Mouse (Mus musculus) cerebellum, adult 9-10 months (tissue): ENCODE results near the gene Lrrc7.

Experiments
- DNase-seq: peaks from one replicate; pipeline ENCODE4 v3.0.0; 2022

The Lrrc7 gene

GRCm38 (mm10) chr3:158561987-158562360 lies at the start of gene Lrrc7:
TSS of gene Lrrc7 (minus strand) at chr3:158562221.
- no peak for DNase-seq

- no peak for DNase-seq
Measured at GRCm38 (mm10) chr3:158607065-158607464, 45.0 kb upstream of the Lrrc7 start.

- no peak for DNase-seq
Measured at GRCm38 (mm10) chr3:158605274-158605673, 43.3 kb upstream of the Lrrc7 start.

GRCm38 (mm10) chr3:158561256-158561986 lies 600 bp downstream of the Lrrc7 start:
- no peak for DNase-seq

DNA sequence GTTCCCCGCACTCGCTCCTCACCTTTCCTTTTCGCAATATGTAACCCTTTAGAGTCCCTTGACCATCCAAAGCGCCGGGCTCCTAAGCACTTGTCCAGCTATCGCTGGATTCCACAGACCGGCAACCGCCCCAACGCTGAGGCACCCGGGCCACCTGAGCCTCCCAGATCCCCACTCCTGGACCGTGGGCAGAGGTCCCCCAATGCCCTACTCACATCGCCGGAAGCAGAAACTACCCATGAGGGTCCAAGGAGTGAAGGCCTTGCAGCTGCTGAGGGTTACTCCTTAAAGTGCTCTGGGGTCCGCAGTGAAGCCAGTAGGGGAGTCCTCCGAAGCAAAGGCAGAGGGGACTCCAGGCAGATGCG lies 1.1 kb downstream of the Lrrc7 start:
- no peak for DNase-seq

DNA sequence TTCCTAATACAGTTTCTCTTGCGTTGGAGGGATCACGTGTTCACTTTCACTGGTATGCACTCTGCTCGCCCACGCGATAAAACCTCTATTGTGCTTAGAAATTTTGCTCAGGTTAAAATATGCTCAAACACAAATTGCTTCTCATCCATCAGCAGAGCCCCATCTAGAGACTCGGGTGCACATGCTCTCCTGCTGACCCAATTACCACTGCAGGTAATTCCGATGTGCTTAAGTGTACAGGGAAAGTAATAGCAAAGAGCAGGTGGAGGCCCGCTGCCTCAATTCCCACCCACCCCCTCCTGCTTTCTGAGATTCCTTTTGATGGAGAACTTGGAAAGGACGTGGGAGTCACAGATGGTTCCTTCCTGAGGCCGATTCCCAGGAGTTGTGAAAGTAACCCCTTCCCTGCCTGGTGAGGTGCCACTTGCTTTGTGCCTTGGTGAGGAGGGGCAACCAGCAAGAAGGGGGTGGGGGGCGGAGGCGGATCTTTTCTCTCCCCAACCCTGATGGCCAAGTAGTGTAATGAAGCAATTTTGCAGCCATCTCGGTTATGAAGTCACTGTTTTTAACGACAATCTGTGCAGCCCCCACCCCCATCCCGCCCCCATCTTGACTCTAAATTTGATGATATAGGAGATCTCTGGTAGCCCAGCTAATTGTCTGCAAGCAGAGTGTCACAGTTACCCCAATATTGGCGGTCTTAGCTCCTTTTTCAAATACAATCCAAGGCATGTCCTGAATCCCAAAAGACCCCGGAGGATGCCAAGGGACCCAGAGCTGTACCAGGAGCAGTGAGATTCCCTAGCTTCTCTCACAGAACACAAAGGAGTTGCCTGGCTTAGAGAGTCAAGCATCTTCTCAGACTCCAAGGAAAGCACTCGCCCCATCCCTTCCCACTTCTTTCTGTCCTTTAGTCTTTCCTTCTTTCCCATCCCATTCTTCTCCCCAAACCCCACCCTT lies 2.0 kb downstream of the Lrrc7 start:
- DNase-seq: no peak

- DNase-seq: no peak
Measured at GRCm38 (mm10) chr3:158559131-158559658, 2.8 kb downstream of the Lrrc7 start.

- DNase-seq: no peak
Measured at GRCm38 (mm10) chr3:158558631-158559030, 3.4 kb downstream of the Lrrc7 start.

- DNase-seq: no peak
Measured at GRCm38 (mm10) chr3:158554280-158554679, 7.7 kb downstream of the Lrrc7 start.

DNA sequence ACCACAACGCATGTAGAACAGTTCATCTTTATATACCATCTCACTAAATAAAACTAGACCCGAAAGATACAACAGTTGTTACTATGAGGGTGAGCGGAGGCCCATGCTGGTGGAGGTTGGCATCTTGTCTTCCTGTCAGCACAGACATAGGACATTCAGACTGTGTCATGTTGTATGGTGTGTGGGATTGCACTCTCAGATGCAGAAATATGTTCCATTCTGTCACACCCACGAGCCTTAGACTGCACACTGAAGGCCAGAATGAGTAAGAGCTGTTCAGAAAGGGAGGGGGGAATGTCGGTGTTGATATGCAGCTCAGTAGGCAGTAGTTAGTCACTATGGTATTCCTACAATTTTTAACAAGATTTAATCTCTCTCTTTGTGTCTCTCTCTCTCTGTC lies 9.9 kb downstream of the Lrrc7 start:
- no peak for DNase-seq

- DNase-seq: no peak
Measured at GRCm38 (mm10) chr3:158543481-158543880, 18.5 kb downstream of the Lrrc7 start.

GRCm38 (mm10) chr3:158532859-158533258 lies 29.2 kb downstream of the Lrrc7 start:
- no peak for DNase-seq

- no peak for DNase-seq
Measured at GRCm38 (mm10) chr3:158528471-158528870, 33.5 kb downstream of the Lrrc7 start.

DNA sequence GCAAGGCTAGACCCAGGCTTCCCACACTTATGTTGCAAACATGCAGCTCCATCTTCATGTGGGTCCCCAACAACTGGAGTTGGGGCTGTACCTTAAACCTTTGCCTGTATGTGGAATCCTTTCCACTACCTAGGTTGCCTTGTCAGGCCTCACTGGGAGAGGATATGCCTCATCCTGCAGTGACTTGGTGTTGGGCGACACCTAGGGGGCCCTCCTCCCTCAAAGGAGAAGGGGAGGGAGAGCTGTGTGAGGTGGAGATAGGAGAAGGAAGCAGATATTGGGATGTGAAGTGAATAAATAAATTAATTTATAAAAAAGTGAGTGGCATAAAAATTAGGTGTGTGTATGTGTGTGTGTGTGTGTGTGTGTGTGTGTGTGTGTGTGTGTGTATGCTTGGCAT lies 68.3 kb downstream of the Lrrc7 start:
- DNase-seq: no peak

GRCm38 (mm10) chr3:158479677-158480076 lies 82.3 kb downstream of the Lrrc7 start:
- no peak for DNase-seq

DNA sequence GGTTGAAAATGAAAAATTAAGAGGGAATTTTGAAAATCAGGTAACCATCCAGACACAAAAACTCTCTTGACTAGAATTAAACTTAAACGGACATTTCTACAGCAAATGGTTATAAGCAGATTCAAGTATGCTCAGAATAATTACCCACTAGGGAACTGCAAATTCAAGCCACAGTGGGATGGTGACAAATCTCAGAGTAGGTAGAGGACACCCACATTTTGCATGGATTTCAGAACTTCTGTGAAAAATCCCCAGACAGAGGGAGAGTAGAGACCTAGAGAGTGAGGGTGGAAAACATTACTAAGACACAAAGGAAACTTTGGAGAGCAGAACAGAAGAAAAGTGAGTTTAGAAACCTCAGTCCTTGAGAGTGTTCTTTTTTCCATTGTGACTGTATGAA lies 161.4 kb downstream of the Lrrc7 start:
- DNase-seq: no peak

DNA sequence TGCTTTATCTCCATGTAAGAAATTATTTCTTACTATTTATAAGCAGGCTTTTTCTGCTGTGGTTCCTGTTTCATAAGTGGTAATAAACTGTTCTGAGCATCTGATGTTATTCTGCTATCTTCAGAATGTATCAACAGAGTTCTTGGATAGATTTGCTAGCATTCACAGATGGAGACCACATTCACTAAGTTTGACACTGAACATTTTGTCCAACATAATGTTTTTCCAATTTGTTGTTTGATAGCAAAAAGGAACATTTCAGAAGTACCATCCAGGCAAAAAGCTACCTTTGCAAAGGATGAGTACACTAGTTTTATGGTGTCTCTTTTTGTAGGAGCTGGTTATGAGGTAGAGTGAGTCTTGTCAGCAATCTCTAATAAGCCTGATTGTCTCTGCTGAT lies 170.5 kb downstream of the Lrrc7 start:
- DNase-seq: no peak

DNA sequence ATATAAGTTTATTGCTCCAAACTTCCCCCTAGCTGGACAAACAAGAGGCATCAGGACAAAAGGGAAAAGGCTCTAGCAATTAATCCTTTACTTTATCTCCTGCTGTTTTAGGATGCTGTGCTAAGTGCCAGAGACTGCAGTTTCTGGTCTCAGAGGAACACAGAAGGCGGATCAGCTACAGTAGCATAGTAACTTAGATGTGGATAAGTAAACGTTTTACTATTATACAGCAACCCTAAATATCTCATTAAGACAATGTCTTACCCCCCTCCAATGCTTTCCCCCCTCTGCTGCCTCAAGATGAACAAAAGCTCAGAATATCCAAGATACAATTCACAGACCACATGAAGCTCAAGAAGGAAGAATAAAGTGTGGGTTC lies 174.0 kb downstream of the Lrrc7 start:
- DNase-seq: no peak

GRCm38 (mm10) chr3:158387413-158388075 lies 174.5 kb downstream of the Lrrc7 start:
- DNase-seq: no peak

DNA sequence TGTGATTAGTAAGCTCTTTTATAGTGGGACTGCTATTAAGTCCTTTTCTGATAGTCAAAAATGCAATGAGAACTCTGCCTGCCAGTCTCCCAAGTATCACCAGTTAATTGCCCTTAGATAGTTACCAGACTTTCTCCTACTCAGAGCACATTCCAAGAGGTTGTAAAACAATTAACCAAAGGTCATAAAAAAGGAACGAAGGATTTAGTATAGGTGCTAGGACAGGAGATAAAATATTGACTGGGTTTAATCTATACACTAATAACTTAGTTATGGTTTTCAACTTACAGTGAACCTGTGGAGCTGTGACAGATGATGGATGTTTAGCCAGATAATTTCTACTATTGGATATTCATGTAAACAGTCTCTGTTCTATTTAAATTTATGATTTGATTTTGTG lies 175.2 kb downstream of the Lrrc7 start:
- no peak for DNase-seq

GRCm38 (mm10) chr3:158375885-158376284 lies 186.1 kb downstream of the Lrrc7 start:
- peak; percentile 17 for DNase-seq

DNA sequence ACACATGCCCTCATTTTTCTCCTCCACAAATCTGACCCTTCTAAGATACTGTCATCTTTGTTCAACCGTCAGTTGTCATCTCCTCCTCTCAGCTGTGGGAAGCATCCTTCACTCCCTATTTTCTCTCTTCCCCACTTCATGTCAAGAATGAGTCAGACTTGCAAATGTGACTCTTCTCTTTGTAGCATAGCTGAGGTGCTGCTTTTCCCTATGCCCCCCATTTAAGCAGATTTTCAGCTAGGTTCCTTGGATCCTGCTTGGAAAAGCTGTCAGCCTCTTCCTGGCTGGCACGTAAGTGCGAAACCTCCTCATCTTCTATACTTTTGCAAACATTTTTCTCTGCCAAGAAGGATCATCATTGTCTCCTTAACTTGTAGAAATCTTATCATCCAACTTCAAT lies 192.9 kb downstream of the Lrrc7 start:
- no peak for DNase-seq

DNA sequence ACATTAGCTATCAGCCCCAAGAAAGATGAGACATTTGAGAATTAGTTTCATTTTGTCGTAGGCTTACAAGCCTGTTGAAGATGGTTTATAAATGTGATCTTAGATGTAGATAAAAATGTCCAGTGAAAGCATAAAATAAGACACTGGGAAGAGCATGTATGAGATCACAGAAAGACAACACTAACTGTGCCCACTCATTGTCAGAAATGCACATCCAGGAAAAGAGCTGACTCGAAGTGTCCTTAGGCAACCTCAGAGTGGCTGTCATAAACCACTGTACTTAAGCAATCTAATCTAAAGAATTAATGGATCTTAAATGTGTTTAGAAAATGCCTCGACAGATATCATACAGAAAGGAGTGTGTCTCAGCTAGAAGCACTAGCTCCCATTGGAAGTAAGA lies 196.2 kb downstream of the Lrrc7 start:
- no peak for DNase-seq
